Mouse (Mus musculus) adrenal gland, postnatal 36 days (tissue): ENCODE measurements around the gene Myo1h. TPM values are rescaled to one million over a fixed set of nuclear protein-coding genes. Genes with fewer than 3 reads are reported as not detected.
A peak's percentile ranks its signal among the peaks of the same experiment; 100 is the strongest.

Experiments
- DNase-seq, 2 experiments: peaks; one replicate each; pipeline ENCODE4 v3.0.0; 2021; ENCODE audit warnings: mixed read lengths in 1 of 2
- microRNA-seq: library from miRNA; unstranded; fragments of <30 nt; microRNA quantifications from one replicate; pipeline ENCODE4 v1.2.0, GENCODE M21; 2021
- total RNA-seq, 2 experiments: library from RNA; stranded (reverse); gene quantifications; 2 replicates each; pipeline ENCODE4 v1.2.3; 2021

The Myo1h gene
- total RNA-seq, 2 experiments from 2014 or later = 0.26 TPM; not detected in 1

DNA sequence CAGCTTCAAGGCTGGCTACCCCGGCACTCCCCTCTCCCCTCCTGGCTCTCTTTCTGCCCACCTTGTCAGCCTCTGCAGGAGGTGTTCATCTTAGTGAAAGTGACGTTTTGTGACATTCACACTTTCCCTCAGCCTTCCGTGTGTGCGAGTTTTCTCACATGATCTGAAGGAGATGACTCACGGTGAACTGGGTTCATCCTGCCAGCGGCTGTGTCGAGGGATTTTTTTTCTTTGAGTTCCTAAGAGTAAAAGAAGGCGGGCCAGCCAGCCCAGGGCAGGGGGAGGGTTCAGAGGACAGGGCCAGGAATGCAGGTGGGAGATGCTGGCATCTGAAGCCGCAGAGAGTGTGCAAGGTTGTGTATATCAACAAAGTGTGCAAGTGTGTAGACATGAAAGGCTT lies 104.2 kb downstream of the Myo1h start:
- no peak for DNase-seq

DNA sequence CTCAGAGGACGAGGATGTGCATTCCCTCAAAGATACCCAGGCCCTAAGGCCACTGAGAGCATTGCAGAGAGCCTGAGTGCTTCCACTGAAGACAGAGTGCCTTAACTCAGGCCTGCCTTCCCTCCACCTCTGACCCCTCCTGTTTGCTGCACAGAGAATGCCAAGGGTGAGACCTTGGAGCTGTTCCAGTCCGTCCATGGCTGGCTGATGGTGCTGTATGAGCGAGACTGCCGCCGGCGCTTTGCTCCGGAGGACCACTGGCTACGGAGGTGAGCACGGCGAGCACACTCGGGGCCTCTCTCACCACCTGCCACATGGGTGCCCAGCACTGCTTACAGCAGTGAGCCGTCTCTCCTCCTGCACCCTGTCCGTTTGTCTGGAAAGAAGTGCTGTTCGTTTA lies 117.6 kb downstream of the Myo1h start:
- DNase-seq = peak; percentile 87 to 91

DNA sequence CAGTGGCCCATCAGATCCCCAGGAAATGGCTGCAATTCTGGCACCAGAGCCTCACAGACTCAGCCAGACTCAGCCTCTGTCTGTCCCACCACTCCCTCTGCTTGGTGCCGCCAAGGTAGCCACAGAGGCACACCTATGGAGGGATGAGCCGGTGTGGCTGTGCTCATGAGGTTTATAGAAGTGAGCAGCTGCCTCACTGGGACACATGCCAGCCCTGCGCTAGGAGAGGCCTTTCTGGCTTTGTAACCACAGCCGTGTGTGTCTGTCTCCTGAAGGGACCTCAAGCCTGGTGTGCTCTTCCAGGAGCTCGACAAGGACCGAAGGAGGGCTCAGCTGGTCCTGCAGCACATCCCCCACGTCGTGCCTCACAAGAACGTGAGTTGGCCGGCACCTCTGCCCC lies 118.3 kb downstream of the Myo1h start:
- DNase-seq = peak; percentile 40 to 55

DNA sequence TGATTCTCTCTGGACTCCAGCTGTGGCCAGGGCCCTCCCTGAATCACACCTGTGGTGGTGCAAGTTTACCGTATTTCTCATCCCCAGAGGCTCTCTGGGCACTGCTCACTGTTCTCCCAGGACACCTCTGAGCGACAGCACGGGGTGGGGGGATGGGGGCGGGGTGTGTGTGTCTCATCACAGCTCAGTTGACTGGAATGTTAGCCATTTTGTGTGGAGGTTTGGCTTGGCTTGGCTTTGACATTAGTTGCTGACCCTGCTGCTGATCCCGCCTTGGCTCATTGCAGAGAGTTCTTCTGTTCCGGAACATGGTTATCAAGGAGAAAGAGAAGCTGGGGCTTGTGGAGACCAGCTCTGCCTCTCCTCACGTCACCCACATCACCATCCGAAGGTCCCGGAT lies 118.8 kb downstream of the Myo1h start:
- DNase-seq = no peak

DNA sequence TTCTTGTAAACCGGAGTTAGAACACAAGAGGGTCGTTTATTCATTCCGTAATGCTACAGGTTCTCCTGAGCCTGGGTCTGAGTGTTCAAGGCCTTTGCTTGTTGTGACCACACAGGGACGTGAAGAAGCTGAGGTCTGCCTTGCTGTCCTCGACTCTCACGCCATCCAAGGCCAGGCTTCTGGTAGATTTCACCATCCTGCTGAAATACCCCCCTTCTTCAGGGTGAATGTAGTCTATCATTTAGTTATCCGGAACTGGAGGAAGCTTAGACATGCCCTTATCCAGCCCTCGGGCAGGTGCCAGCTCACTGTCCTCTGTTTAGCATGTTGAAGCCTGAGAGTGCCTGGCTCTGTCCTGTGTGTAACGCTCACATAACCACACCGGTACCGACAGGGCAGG lies 119.9 kb downstream of the Myo1h start:
- DNase-seq = peak; percentile 34 to 61

DNA sequence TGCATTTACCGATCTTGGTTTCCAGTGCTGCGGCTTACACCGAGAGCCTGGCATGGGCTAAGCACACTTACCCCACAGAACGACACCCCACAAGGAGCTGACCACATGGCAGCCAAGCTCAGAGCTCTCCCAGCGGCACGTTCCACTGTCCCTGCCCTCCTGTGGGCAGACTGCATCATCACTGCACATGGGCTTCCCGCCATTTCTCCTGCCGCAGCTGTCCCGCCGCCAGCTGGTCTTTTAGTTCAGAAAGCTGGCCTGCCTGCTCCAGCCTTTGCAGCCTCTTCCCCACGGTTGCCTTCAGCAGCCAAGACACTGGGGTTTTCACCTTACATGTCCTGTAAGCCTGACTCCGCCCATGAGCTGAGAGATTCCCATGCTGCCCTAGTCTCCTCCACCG lies 121.5 kb downstream of the Myo1h start:
- no peak for DNase-seq

DNA sequence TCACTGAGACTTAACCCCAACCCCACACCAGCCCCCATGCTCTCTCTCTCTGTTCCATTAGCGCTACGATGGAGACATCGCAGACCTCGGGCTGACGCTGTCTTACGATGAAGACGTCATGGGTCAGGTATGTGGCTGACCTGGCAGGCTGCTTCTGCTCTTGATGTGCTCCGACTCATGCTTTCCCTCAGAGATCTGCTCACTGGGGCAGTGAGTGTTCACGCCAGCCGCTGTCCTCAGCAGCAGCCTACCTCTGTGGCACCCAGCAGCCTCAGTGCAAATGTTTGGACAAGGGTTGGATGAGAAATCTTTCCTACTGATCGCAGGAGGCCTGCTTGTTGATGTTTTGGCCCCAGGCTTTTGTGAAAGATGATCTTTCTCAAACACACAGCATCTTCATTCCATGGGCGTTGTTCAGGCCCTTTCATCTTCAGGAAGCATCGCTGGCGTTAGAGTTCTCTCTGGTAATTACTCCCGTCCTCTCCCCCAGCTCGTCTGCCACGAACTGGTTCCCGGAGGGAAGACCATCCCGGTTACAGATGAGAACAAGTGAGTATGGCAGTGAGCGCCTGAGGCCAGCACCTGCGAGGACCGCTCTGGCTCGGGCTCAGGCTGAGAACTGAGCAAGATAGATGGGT lies 123.5 kb downstream of the Myo1h start:
- no peak for DNase-seq

DNA sequence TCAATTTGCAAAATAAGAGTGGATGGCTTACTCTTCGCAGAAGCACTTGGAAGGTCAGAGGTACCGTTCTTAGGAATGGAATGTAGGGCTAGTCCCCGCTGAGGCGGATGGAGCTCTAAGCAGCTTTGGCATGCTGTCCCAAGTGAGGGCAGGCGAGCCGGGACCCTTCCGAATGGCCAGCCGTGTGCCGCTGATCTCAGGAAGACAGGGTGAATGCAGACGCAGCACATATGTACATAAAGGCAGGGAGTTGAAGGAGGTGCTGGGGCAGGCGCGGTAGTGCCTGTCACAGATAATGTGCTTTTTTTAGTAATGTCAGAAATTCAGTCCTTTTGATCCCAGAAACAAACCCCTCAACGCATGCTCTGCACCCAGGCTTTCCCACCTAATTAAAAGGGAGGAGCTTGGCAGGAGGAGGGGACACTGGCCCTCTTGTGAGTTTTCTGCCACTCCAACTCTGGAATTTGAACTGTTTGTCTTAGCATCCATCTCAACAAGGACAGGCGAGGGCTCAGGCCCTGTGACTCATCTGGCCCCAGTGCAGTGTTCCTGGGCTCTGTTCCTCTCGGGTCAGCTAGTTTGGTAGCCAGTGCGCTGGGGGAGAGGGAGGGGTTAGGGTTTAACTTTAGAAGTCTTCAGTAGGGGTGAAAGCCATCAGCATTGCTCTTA lies 124.2 kb downstream of the Myo1h start:
- DNase-seq = peak; percentile 77 to 80

Small RNA genes within 50 kb of the gene (microRNA-seq; reads per million reads assigned to microRNA genes)
- not detected for gene Mir7027

Other genes with a start within 250 kb of the Myo1h start
- 10 to 100 TPM; 30.9 to 34.9 TPM for gene Usp30, start 223.7 kb upstream of the Myo1h start, total RNA-seq
- 1 to 10 TPM; 2.2 to 2.6 TPM for gene Svop, start 197.6 kb upstream of the Myo1h start, total RNA-seq
- 1 to 10 TPM; 7.0 to 7.6 TPM for gene Alkbh2, start 160.9 kb upstream of the Myo1h start, total RNA-seq
- 1 to 10 TPM; 4.0 to 5.5 TPM for gene Ung, start 158.8 kb upstream of the Myo1h start, total RNA-seq
- gene Acacb, start 142.6 kb upstream of the Myo1h start, total RNA-seq = 100 to 1,000 TPM; 128 to 139 TPM
- gene Foxn4, start 15.4 kb upstream of the Myo1h start, total RNA-seq = not detected
- 10 to 100 TPM; 62.7 to 71.9 TPM for gene Kctd10, start 91.3 kb downstream of the Myo1h start, total RNA-seq
- 10 to 100 TPM; 60.3 to 79.0 TPM for gene Ube3b, start 91.4 kb downstream of the Myo1h start, total RNA-seq
- gene Mmab, start 154.9 kb downstream of the Myo1h start, total RNA-seq = 10 to 100 TPM; 20.4 to 21.6 TPM
- 10 to 100 TPM; 35.9 to 40.7 TPM for gene Mvk, start 155.1 kb downstream of the Myo1h start, total RNA-seq